Mouse (Mus musculus): ENCODE measurements around the gene Sdk1.

DNA sequence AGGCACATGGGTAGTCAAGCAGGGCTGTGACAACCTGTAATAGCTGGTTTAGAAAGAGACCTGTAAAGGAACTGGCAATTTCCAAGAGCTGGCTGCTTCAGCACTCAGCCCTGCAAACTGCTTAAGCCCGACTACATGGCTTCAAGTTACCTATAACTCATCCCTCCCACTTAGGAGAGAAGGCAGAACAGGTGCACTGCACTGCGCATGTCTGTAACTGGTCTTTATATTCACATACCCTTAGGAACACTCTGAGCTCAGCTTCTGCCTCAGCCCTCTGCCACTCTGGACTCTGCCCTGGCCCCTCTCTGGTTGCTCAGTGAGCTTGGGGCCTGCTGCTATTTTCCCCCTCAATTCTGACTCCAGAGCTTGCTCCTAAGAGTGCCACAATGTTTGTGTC, 615.2 kb downstream of the Sdk1 start:
- TF ChIP-seq POLR2A (IDR thresholded peaks at IDR 0.05; ENCODE audit: insufficient read depth, low read depth, low read length) (no peak), CTCF (IDR thresholded peaks at IDR 0.05; ENCODE audit: insufficient read depth, low read depth, low read length) (no peak)

All from olfactory bulb, adult 2 months (tissue).